Mouse (Mus musculus) forebrain, embryonic 12.5 days (tissue): ENCODE measurements around the gene Mau2. TPM values are rescaled to one million over a fixed set of nuclear protein-coding genes. Genes with fewer than 3 reads are reported as not detected.

Experiments used
- ATAC-seq: fragments of 200-750 bp; cut with Nextera tagmentation; 2 replicates; pipeline ENCODE4 v1.8.0; 2017; ENCODE audit warnings: moderate TSS enrichment; ENCODE audit not compliant: low FRiP score
- H3K27ac ChIP-seq: fragments of 300-500 bp; sonication (generic); 2 replicates; pipeline ENCODE4 v1.5.1; 2016; ENCODE audit warnings: mild to moderate bottlenecking
- H3K27me3 ChIP-seq: fragments of 300-500 bp; sonication (generic); 2 replicates; pipeline ENCODE4 v1.6.1; 2016; ENCODE audit warnings: mild to moderate bottlenecking
- H3K36me3 ChIP-seq: fragments of 300-500 bp; sonication (generic); replicated peaks from 2 replicates; pipeline ENCODE4 v1.6.1; 2016; ENCODE audit warnings: mild to moderate bottlenecking
- H3K4me1 ChIP-seq: fragments of 300-500 bp; sonication (generic); 2 replicates; pipeline ENCODE4 v1.6.1; 2016
- H3K4me2 ChIP-seq: fragments of 300-500 bp; sonication (generic); 2 replicates; pipeline ENCODE4 v1.6.1; 2016; ENCODE audit warnings: mild to moderate bottlenecking, moderate library complexity
- H3K4me3 ChIP-seq: fragments of 300-500 bp; sonication (generic); replicated peaks from 2 replicates; pipeline ENCODE4 v1.5.1; 2016; ENCODE audit warnings: mild to moderate bottlenecking
- H3K9ac ChIP-seq: fragments of 300-500 bp; sonication (generic); 2 replicates; pipeline ENCODE4 v1.6.1; 2016; ENCODE audit warnings: mild to moderate bottlenecking
- H3K9me3 ChIP-seq: fragments of 300-500 bp; sonication (generic); 2 replicates; pipeline ENCODE4 v1.6.1; 2016
- WGBS: fragments of 180-500 bp; shearing (Covaris S2); methylation state at CpG from one replicate; pipeline ENCODE4 v1.1.7; 2016; 5-methylcytosine and 5-hydroxymethylcytosine counted together
- polyA plus RNA-seq: library from polyadenylated mRNA; unstranded; fragments of >200 nt; fragmentation: Nextera tagmentation; extraction: Ambion mirVana; gene quantifications from 2 replicates; pipeline ENCODE4 v1.2.1, GENCODE M21; 2016

The Mau2 gene
- polyA plus RNA-seq, 1 experiment from 2014 or later: 67.6 TPM

- H3K4me3 ChIP-seq: no peak overlapping the region
- 0 out of 2 replicates have a peak, but pooled peaks cover 14% of the 10 kb centered on the region for H3K36me3 ChIP-seq
- ATAC-seq: no peak
- H3K4me1 ChIP-seq: peaks cover 31% of the 10 kb centered on the region
- no peak overlapping the region for H3K27ac ChIP-seq
- H3K27me3 ChIP-seq: no peaks in the 10 kb centered on the region
- 89% methylated on average over 4 of the region's 4 CpGs for WGBS
- no peak overlapping the region for H3K4me2 ChIP-seq
- H3K9me3 ChIP-seq: no peaks in the 10 kb centered on the region
- H3K9ac ChIP-seq: no peak overlapping the region
These were observed 75.1 kb downstream of the Mau2 start for GRCm38 (mm10) chr8:69967291-69967933.

Other genes with a start within 250 kb of the Mau2 start
- 17.2 and 17.3 TPM in 2 replicates for gene Gmip, start 234.1 kb downstream of the Mau2 start, polyA plus RNA-seq
- gene Lpar2, start 220.3 kb downstream of the Mau2 start, polyA plus RNA-seq: 0.83 and 1.1 TPM in 2 replicates
- gene Pbx4, start 210.2 kb downstream of the Mau2 start, polyA plus RNA-seq: 51.2 and 54.0 TPM in 2 replicates
- gene Cilp2, start 155.0 kb downstream of the Mau2 start, polyA plus RNA-seq: 0.77 and 1.1 TPM in 2 replicates
- gene Tssk6, start 140.6 kb downstream of the Mau2 start, polyA plus RNA-seq: 4.2 and 4.3 TPM in 2 replicates
- 165 and 168 TPM in 2 replicates for gene Ndufa13, start 140.2 kb downstream of the Mau2 start, polyA plus RNA-seq
- 7.0 and 9.8 TPM in 2 replicates for gene Yjefn3, start 140.0 kb downstream of the Mau2 start, polyA plus RNA-seq
- gene Gatad2a, start 46.4 kb downstream of the Mau2 start, polyA plus RNA-seq: 47.5 and 48.7 TPM in 2 replicates
- gene Sugp1, start 79 bp upstream of the Mau2 start, polyA plus RNA-seq: 53.8 and 55.7 TPM in 2 replicates
- 1.3 TPM in 2 replicates for gene Tm6sf2, start 30.2 kb upstream of the Mau2 start, polyA plus RNA-seq
- gene Hapln4, start 40.7 kb upstream of the Mau2 start, polyA plus RNA-seq: 0.06 and 0.19 TPM in 2 replicates
- gene Ncan, start 78.1 kb upstream of the Mau2 start, polyA plus RNA-seq: 84.2 and 104 TPM in 2 replicates
- 27.8 and 28.3 TPM in 2 replicates for gene Nr2c2ap, start 88.6 kb upstream of the Mau2 start, polyA plus RNA-seq
- 14.3 and 16.7 TPM in 2 replicates for gene Rfxank, start 96.4 kb upstream of the Mau2 start, polyA plus RNA-seq
- gene Borcs8, start 96.8 kb upstream of the Mau2 start, polyA plus RNA-seq: 35.0 and 36.1 TPM in 2 replicates
- gene Mef2b, start 97.0 kb upstream of the Mau2 start, polyA plus RNA-seq: 1.6 and 2.5 TPM in 2 replicates
- gene Tmem161a, start 129.6 kb upstream of the Mau2 start, polyA plus RNA-seq: 48.7 and 53.8 TPM in 2 replicates
- 3.4 and 3.6 TPM in 2 replicates for gene Slc25a42, start 169.6 kb upstream of the Mau2 start, polyA plus RNA-seq
- 82.9 and 92.5 TPM in 2 replicates for gene Sugp2, start 191.5 kb upstream of the Mau2 start, polyA plus RNA-seq
- 35.8 and 38.0 TPM in 2 replicates for gene Armc6, start 191.7 kb upstream of the Mau2 start, polyA plus RNA-seq
- 90.7 and 94.5 TPM in 2 replicates for gene Homer3, start 240.1 kb upstream of the Mau2 start, polyA plus RNA-seq